Mouse (Mus musculus) forebrain, postnatal 0 days (tissue): ENCODE data around the gene Maz. TPM values are rescaled to one million over a fixed set of nuclear protein-coding genes. Genes with fewer than 3 reads are reported as not detected.

ENCODE experiments used
- ATAC-seq: fragments of 200-750 bp; cut with Nextera tagmentation; 2 replicates; pipeline ENCODE4 v1.8.0; 2017; ENCODE audit warnings: mild to moderate bottlenecking, moderate library complexity
- DNase-seq: peaks from one replicate; pipeline ENCODE4 v3.0.0-alpha.2; 2015
- H3K27ac ChIP-seq: fragments of 300-500 bp; sonication (generic); 2 replicates; pipeline ENCODE4 v1.5.1; 2014; ENCODE audit warnings: low read depth, mild to moderate bottlenecking, antibody characterized with exemption, low read length, moderate library complexity, mixed read lengths
- H3K27me3 ChIP-seq: fragments of 300-500 bp; sonication (generic); 2 replicates; pipeline ENCODE4 v1.6.1; 2014; ENCODE audit warnings: mild to moderate bottlenecking, low read length, mixed read lengths; ENCODE audit not compliant: insufficient read depth
- H3K36me3 ChIP-seq: fragments of 300-500 bp; sonication (generic); 2 replicates; pipeline ENCODE4 v1.6.1; 2014; ENCODE audit warnings: mild to moderate bottlenecking, moderate library complexity; ENCODE audit not compliant: insufficient read depth
- H3K4me1 ChIP-seq: fragments of 300-500 bp; sonication (generic); 2 replicates; pipeline ENCODE4 v1.6.1; 2014; ENCODE audit warnings: antibody characterized with exemption; ENCODE audit not compliant: insufficient read depth
- H3K4me2 ChIP-seq: fragments of 300-500 bp; sonication (generic); 2 replicates; pipeline ENCODE4 v1.6.1; 2014; ENCODE audit warnings: low read depth, mild to moderate bottlenecking, moderate library complexity
- H3K4me3 ChIP-seq: fragments of 300-500 bp; sonication (generic); 2 replicates; pipeline ENCODE4 v1.5.1; 2014; ENCODE audit warnings: low read depth, low read length, mixed read lengths
- H3K9ac ChIP-seq: fragments of 300-500 bp; sonication (generic); 2 replicates; pipeline ENCODE4 v1.6.1; 2014; ENCODE audit warnings: mild to moderate bottlenecking
- H3K9me3 ChIP-seq: fragments of 300-500 bp; sonication (generic); 2 replicates; pipeline ENCODE4 v1.6.1; 2016; ENCODE audit warnings: low read length
- CTCF ChIP-seq: sonication (generic); IDR thresholded peaks from 2 replicates; pipeline ENCODE4 v1.5.1; 2016; ENCODE audit warnings: antibody characterized with exemption, control low read depth, low read depth
- WGBS: fragments of 180-500 bp; shearing (Covaris S2); extraction: QIAGEN DNeasy Blood & Tissue Kit; methylation state at CpG from one replicate; pipeline ENCODE4 v1.1.7; 2014; 5-methylcytosine and 5-hydroxymethylcytosine counted together
- polyA plus RNA-seq: library from polyadenylated mRNA; unstranded; fragments of >200 nt; fragmentation: Nextera tagmentation; extraction: Ambion mirVana; gene quantifications from 2 replicates; pipeline ENCODE4 v1.2.1, GENCODE M21; 2015
- total RNA-seq: library from RNA; depleted of rRNA; stranded (reverse); fragments of >200 nt; gene quantifications from 2 replicates; pipeline ENCODE4 v1.2.3, GENCODE M21; 2014

Maz gene
- total and polyA plus RNA-seq, 2 experiments from 2014 or later, result 73.9 to 200 TPM

DNA sequence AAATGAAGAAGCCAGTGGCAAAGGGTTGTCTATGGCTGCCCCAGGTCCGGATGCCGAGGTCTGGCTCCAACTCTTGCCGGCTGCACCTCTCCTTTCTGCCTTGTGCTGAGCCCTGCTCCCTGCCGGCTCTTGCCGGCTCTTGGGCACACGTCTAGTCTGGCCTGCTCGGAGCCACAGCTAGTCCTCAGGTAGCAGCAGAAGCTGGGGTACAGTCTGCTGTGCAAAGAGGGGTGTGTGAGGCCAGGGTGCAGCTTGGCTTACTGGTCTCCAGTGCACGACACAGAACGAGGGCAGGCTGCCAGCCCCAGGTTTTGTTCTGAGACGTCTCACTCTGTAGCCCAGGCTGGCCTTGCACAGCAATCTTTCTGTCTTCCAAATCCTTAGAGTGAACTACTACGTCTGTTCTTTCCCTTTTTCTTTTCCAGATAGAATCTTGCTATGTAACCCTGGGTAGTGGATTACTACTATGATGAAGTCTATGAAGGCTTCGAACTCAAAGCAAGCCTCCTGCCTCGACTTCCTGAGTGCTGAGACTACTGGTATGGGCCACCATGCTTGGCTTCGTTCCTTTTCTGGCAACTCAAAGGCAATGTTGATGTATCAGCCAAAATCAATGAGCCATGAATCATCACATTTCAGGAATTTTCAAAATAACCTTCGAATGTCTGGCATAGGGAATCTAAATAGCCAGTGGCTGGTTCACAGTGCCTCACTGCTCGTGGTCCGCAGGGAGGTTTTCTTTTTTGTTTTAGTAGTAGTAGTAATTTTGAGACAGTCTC lies 17.3 kb downstream of the Maz start:
- no peak overlapping the region for H3K9ac ChIP-seq
- H3K9me3 ChIP-seq, result no peaks in the 10 kb centered on the region
- no peak for ATAC-seq
- no peak for TF ChIP-seq CTCF
- no peak for DNase-seq
- peaks cover 15% of the 10 kb centered on the region; the same call in 1 of the 2 replicates for H3K36me3 ChIP-seq
- no peaks in the 10 kb centered on the region for H3K27me3 ChIP-seq
- WGBS, result 77% methylated on average over 17 of the region's 17 CpGs
- H3K4me2 ChIP-seq, result no peak overlapping the region
- H3K4me1 ChIP-seq, result 0 out of 2 replicates have a peak, but pooled peaks cover 4% of the 10 kb centered on the region
- no peak overlapping the region for H3K4me3 ChIP-seq
- 0 out of 2 replicates have a peak overlapping the region, but pooled peaks have one; percentile 69 for H3K27ac ChIP-seq

DNA sequence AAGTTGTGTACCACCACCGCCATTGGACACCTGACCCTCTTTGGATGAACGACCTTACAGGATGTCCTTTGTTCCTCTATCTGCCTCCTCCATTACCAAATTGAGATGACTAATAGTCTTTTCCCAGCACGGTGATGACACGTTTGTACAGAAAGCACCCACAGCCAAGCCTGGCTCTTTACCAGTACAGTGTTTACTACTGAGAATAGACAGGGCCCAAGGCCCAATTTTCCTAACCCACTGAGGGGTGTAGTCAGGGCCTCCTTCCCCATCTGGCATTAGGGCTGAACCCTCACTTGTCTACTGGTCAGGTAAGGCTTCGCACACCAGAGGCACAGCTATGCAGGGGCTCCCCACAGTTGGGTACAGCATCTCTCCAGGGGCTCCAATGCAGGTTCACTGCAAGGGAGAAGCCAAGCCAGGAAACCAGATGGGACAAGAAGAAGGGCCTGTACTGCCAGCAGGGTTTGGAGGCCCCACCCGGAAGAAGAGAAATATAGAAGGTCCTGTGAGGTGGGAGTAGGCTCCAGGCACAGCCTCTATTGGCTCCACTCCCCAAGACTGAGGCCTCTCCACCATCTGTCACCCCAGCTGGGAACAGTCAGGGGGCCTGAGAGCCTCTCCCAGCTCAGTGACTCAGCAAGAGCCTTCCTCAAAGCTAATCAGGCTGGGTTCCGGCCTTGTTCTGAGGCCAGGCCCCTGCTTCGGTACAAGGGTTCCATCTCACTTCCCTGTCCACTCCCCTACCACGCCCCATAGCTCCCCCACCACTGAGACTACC lies 18.4 kb downstream of the Maz start:
- H3K4me2 ChIP-seq, result no peak overlapping the region
- 0 out of 2 replicates have a peak, but pooled peaks cover 4% of the 10 kb centered on the region for H3K4me1 ChIP-seq
- peak; percentile 71 for DNase-seq
- peak; percentile 87 for ATAC-seq
- TF ChIP-seq CTCF, result no peak
- H3K36me3 ChIP-seq, result peaks cover 8% of the 10 kb centered on the region; the same call in 1 of the 2 replicates
- WGBS, result 50% methylated on average over 9 of the region's 9 CpGs
- H3K27me3 ChIP-seq, result no peaks in the 10 kb centered on the region
- H3K9ac ChIP-seq, result peak overlapping the region; percentile 10; the same call in 1 of the 2 replicates
- H3K27ac ChIP-seq, result peak overlapping the region; percentile 69
- no peaks in the 10 kb centered on the region for H3K9me3 ChIP-seq
- no peak overlapping the region for H3K4me3 ChIP-seq

DNA sequence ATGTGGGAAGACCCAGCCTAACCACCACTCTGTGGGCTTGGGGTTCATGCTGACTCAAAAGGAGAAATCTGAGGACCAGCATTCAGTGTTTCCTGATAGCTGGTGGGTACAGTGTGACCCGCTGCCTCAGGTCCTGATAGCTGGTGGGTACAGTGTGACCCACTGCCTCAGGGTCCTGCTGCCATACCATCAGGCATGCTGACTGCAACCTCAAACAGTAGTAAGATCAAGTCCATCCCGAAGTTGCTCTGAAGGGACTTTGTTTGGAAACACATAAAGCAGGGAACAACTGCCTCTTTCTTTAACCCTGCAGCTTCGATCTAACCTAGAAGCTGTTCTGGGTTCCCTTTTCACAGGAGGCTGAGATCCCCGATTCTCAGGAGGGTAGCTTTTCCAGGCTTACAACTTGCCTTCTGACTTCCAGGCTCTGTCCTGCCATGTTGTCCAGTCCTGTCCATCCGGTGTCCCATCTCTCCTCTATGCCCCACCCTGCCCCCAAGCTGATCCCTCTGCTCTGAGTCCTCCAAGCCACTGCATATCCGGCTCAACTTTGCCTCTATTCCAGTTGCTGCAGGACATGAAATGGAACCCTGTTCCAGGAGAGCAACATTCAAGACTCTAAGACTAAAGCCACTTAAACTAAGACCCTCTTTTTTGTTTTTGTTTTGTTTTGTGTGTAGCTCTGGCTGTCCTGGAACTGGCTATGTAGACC lies 19.4 kb downstream of the Maz start:
- no peak for ATAC-seq

DNA sequence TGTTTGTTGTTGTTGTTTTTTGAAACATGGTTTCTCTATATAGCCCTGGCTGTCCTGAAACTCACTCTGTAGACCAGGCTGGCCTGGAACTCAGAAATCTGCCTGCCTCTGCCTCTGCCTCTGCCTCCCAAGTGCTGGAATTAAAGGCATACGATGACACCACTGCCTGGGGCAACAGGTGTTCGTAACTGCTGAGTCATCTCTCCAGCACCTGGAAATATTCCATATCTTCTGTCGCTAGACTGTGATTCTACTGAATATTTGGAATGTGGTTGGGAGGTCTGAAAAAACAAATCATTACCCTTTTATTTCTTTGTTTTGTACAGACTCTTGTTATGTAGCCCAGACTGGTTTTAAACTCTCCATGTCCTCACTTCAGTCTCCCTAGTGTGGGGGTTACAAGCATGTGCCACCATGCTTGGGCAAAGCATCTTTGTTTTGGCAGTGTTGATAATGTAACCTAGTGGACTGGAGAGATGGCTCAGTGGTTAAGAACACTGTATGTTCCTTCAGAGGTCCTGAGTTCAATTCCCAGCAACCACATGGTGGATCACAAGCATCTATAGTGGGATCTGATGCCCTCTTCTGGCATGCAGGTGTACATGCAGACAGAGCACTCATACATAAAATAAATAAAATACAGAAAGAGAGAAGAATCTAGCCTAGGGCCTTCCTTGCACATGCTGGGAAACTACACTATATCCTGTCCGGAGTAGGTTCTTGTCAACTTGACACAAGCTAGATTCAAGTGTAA lies 22.5 kb downstream of the Maz start:
- no peak overlapping the region for H3K27ac ChIP-seq
- DNase-seq (no peak), ATAC-seq (no peak)
- H3K27me3 ChIP-seq, result no peaks in the 10 kb centered on the region
- H3K9me3 ChIP-seq, result no peaks in the 10 kb centered on the region
- H3K36me3 ChIP-seq, result no peaks in the 10 kb centered on the region
- TF ChIP-seq CTCF, result peak; percentile 17; the same call in 1 of the 2 replicates
- 80% methylated on average over 4 of the region's 4 CpGs for WGBS
- no peak overlapping the region for H3K4me2 ChIP-seq
- H3K9ac ChIP-seq, result no peak overlapping the region
- 0 out of 2 replicates have a peak, but pooled peaks cover 4% of the 10 kb centered on the region for H3K4me1 ChIP-seq
- H3K4me3 ChIP-seq, result no peak overlapping the region

More for the DNA sequence above, 19.4 kb downstream of the Maz start:
- Histone ChIP-seq H3K4me1 (0 out of 2 replicates have a peak, but pooled peaks cover 4% of the 10 kb centered on the region), H3K9me3 (no peaks in the 10 kb centered on the region), H3K4me3 (no peak overlapping the region), H3K27me3 (no peaks in the 10 kb centered on the region), H3K36me3 (no peaks in the 10 kb centered on the region), H3K9ac (no peak overlapping the region), H3K27ac (no peak overlapping the region), H3K4me2 (no peak overlapping the region)
- 84% methylated on average over 6 of the region's 6 CpGs for WGBS
- TF ChIP-seq CTCF, result no peak
- no peak for DNase-seq

DNA sequence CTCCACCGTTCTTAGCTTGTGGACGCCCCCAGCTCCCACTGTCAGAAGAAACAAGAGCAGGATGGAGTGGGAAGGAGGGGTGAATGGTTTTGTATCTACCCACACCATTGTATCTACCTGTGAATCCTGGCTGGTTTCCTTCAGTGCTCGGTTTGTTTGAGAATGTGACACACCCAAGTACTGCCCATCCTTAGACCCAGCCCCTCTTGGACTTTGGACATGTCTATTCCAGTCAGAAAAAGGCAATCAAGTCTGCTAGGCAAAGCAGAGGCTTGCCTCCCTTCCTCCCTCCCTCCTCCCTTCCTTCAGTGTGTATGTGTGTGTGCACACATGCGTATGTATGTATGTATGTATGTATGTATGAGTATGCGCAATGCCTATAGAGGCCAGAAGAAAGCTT lies 23.2 kb downstream of the Maz start:
- no peak overlapping the region for H3K27ac ChIP-seq
- H3K9ac ChIP-seq, result no peak overlapping the region
- no peaks in the 10 kb centered on the region for H3K4me1 ChIP-seq
- no peak overlapping the region for H3K4me2 ChIP-seq
- WGBS, result 90% methylated on average over 5 of the region's 5 CpGs
- no peak for DNase-seq
- no peak for ATAC-seq
- no peaks in the 10 kb centered on the region for H3K36me3 ChIP-seq
- no peaks in the 10 kb centered on the region for H3K27me3 ChIP-seq
- no peak overlapping the region for H3K4me3 ChIP-seq
- no peaks in the 10 kb centered on the region for H3K9me3 ChIP-seq
- TF ChIP-seq CTCF, result no peak

DNA sequence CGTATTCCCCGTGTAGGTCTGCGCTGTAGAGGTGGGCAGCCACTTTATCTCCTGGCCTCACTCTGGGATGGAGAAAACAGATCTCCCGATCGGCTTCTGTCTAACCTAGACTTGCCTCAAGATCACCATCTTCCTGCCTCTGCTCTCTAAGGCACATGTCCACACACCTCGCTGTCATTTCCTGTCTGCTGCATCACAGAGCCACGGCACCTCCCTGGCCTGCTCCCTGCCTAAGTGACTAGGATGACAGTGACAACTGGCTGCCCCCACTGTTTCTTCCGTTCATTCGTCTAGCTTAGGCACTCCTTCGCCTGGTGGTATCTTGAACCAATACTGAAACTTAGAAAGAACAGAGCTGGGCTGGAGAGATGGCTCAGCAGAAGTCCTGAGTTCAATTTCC lies 27.3 kb downstream of the Maz start:
- no peak for TF ChIP-seq CTCF
- no peak overlapping the region for H3K4me3 ChIP-seq
- no peak overlapping the region for H3K27ac ChIP-seq
- WGBS, result 87% methylated on average over 10 of the region's 10 CpGs
- DNase-seq (no peak), ATAC-seq (no peak)
- no peaks in the 10 kb centered on the region for H3K4me1 ChIP-seq
- no peak overlapping the region for H3K4me2 ChIP-seq
- H3K36me3 ChIP-seq, result no peaks in the 10 kb centered on the region
- no peaks in the 10 kb centered on the region for H3K9me3 ChIP-seq
- H3K27me3 ChIP-seq, result no peaks in the 10 kb centered on the region
- H3K9ac ChIP-seq, result no peak overlapping the region
